Mouse (Mus musculus) hindbrain, embryonic 16.5 days (tissue): ENCODE results near the gene Zfp655. TPM values are rescaled to one million over a fixed set of nuclear protein-coding genes. Genes with fewer than 3 reads are reported as not detected.
"Not testable (repeated sequence)": the region's sequence is repeated elsewhere in the genome, so short reads cannot be mapped to it uniquely, and the experiment has no call there.

ENCODE experiments used
- ATAC-seq: fragments of 200-750 bp; cut with Nextera tagmentation; 2 replicates; pipeline ENCODE4 v1.8.0; 2017; ENCODE audit warnings: moderate TSS enrichment, moderate library complexity
- H3K27ac ChIP-seq: fragments of 300-500 bp; sonication (generic); 2 replicates; pipeline ENCODE4 v1.5.1; 2014; ENCODE audit warnings: low read depth, mild to moderate bottlenecking, control low read depth, low read length, moderate library complexity
- H3K27me3 ChIP-seq: fragments of 300-500 bp; sonication (generic); replicated peaks from 2 replicates; pipeline ENCODE4 v1.6.1; 2014; ENCODE audit warnings: low read length; ENCODE audit not compliant: control insufficient read depth, insufficient read depth
- H3K36me3 ChIP-seq: fragments of 300-500 bp; sonication (generic); 2 replicates; pipeline ENCODE4 v1.6.1; 2014; ENCODE audit warnings: mild to moderate bottlenecking, low read length, moderate library complexity, mixed read lengths; ENCODE audit not compliant: control insufficient read depth, insufficient read depth
- H3K4me1 ChIP-seq: fragments of 300-500 bp; sonication (generic); 2 replicates; pipeline ENCODE4 v1.6.1; 2014; ENCODE audit warnings: low read depth, low read length; ENCODE audit not compliant: control insufficient read depth, insufficient read depth
- H3K4me2 ChIP-seq: fragments of 300-500 bp; sonication (generic); 2 replicates; pipeline ENCODE4 v1.6.1; 2014; ENCODE audit warnings: mild to moderate bottlenecking, low read length, control low read depth, moderate library complexity
- H3K4me3 ChIP-seq: fragments of 300-500 bp; sonication (generic); 2 replicates; pipeline ENCODE4 v1.5.1; 2014; ENCODE audit warnings: mild to moderate bottlenecking, low read length, control low read depth, moderate library complexity
- H3K9ac ChIP-seq: fragments of 300-500 bp; sonication (generic); 2 replicates; pipeline ENCODE4 v1.6.1; 2014; ENCODE audit warnings: low read depth, mild to moderate bottlenecking, control low read depth, low read length, moderate library complexity
- H3K9me3 ChIP-seq: fragments of 300-500 bp; sonication (generic); 2 replicates; pipeline ENCODE4 v1.6.1; 2014; ENCODE audit warnings: mild to moderate bottlenecking, low read length, moderate library complexity; ENCODE audit not compliant: control insufficient read depth
- WGBS: fragments of 180-500 bp; shearing (Covaris S2); extraction: QIAGEN DNeasy Blood & Tissue Kit; methylation state at CpG from one replicate; pipeline ENCODE4 v1.1.7; 2014; 5-methylcytosine and 5-hydroxymethylcytosine counted together
- polyA plus RNA-seq: library from polyadenylated mRNA; unstranded; fragments of >200 nt; fragmentation: Nextera tagmentation; extraction: Ambion mirVana; gene quantifications from 2 replicates; pipeline ENCODE4 v1.2.1, GENCODE M21; 2015

The Zfp655 gene
- polyA plus RNA-seq, 1 experiment from 2014 or later = 27.2 TPM

GRCm38 (mm10) chr5:145202446-145202845 is 29.1 kb upstream of the Zfp655 start:
- Histone ChIP-seq H3K36me3 (no peaks in the 10 kb centered on the region), H3K9ac (no peak overlapping the region), H3K4me1 (peaks cover 21% of the 10 kb centered on the region), H3K9me3 (no peaks in the 10 kb centered on the region), H3K4me3 (no peak overlapping the region), H3K4me2 (no peak overlapping the region), H3K27me3 (no peaks in the 10 kb centered on the region), H3K27ac (no peak overlapping the region)
- ATAC-seq = no peak
- WGBS = 51% methylated on average over 3 of the region's 3 CpGs

- H3K4me3 ChIP-seq = peak within 1 kb of the TSS; percentile 62
- peak within 1 kb of the TSS; percentile 79 for H3K27ac ChIP-seq
- H3K36me3 ChIP-seq = no peaks in the 10 kb centered on the region
- peak; percentile 96 for ATAC-seq
- H3K27me3 ChIP-seq = no peaks in the 10 kb centered on the region
- H3K4me2 ChIP-seq = peak within 1 kb of the TSS; percentile 70
- H3K9ac ChIP-seq = peak within 1 kb of the TSS; percentile 68
- H3K9me3 ChIP-seq = no peaks in the 10 kb centered on the region
- peaks cover 21% of the 10 kb centered on the region for H3K4me1 ChIP-seq
- WGBS = under 1% methylated on average over 22 of the region's 22 CpGs
Measured at GRCm38 (mm10) chr5:145203936-145204691, 27.4 kb upstream of the Zfp655 start, which contains the start of gene Zkscan5. Gene Zkscan5, plus strand, starts transcription at chr5:145204562.

GRCm38 (mm10) chr5:145205041-145205440 is 26.5 kb upstream of the Zfp655 start:
- no peak for ATAC-seq
- Histone ChIP-seq H3K27ac (no peak overlapping the region), H3K4me1 (peaks cover 21% of the 10 kb centered on the region), H3K9ac (peak overlapping the region; percentile 47), H3K4me3 (peak overlapping the region; percentile 62), H3K9me3 (no peaks in the 10 kb centered on the region), H3K27me3 (no peaks in the 10 kb centered on the region), H3K36me3 (no peaks in the 10 kb centered on the region), H3K4me2 (peak overlapping the region; percentile 70)
- WGBS = 26% methylated on average over 9 of the region's 9 CpGs

- Histone ChIP-seq H3K27ac (no peak overlapping the region), H3K4me2 (no peak overlapping the region), H3K36me3 (peaks cover 9% of the 10 kb centered on the region), H3K9me3 (no peaks in the 10 kb centered on the region), H3K27me3 (no peaks in the 10 kb centered on the region), H3K4me3 (no peak overlapping the region), H3K9ac (no peak overlapping the region), H3K4me1 (peaks cover 10% of the 10 kb centered on the region)
- 93% methylated on average over 6 of the region's 6 CpGs for WGBS
- no peak for ATAC-seq
Measured at GRCm38 (mm10) chr5:145207385-145207784, 24.1 kb upstream of the Zfp655 start.

GRCm38 (mm10) chr5:145207954-145208353 is 23.6 kb upstream of the Zfp655 start:
- Histone ChIP-seq H3K27me3 (no peaks in the 10 kb centered on the region), H3K4me3 (no peak overlapping the region), H3K4me1 (peaks cover 10% of the 10 kb centered on the region), H3K27ac (no peak overlapping the region), H3K9me3 (no peaks in the 10 kb centered on the region), H3K36me3 (peaks cover 13% of the 10 kb centered on the region), H3K9ac (no peak overlapping the region), H3K4me2 (no peak overlapping the region)
- WGBS = 85% methylated on average over 5 of the region's 6 CpGs
- ATAC-seq = no peak

- H3K27ac ChIP-seq, H3K27me3 ChIP-seq, H3K9ac ChIP-seq, H3K4me2 ChIP-seq, H3K9me3 ChIP-seq, ATAC-seq, H3K4me3 ChIP-seq, H3K4me1 ChIP-seq: not testable (repeated sequence)
- peaks cover 16% of the 10 kb centered on the region for H3K36me3 ChIP-seq
- WGBS = 50% methylated on average over 8 of the region's 11 CpGs
Measured at GRCm38 (mm10) chr5:145208391-145208790, 23.1 kb upstream of the Zfp655 start.

- Histone ChIP-seq H3K4me3 (no peak overlapping the region), H3K27ac (no peak overlapping the region), H3K4me2 (no peak overlapping the region), H3K4me1 (no peaks in the 10 kb centered on the region), H3K27me3 (no peaks in the 10 kb centered on the region), H3K9me3 (no peaks in the 10 kb centered on the region), H3K36me3 (peaks cover 24% of the 10 kb centered on the region), H3K9ac (no peak overlapping the region)
- ATAC-seq = no peak
- WGBS = 96% methylated on average over 4 of the region's 4 CpGs
Measured at GRCm38 (mm10) chr5:145211340-145211739, 20.2 kb upstream of the Zfp655 start.

- Histone ChIP-seq H3K27ac (no peak overlapping the region), H3K4me2 (no peak overlapping the region), H3K9ac (no peak overlapping the region), H3K36me3 (peaks cover 24% of the 10 kb centered on the region), H3K27me3 (no peaks in the 10 kb centered on the region), H3K4me3 (no peak overlapping the region), H3K9me3 (no peaks in the 10 kb centered on the region), H3K4me1 (no peaks in the 10 kb centered on the region)
- no peak for ATAC-seq
- 94% methylated on average over 4 of the region's 4 CpGs for WGBS
Measured at GRCm38 (mm10) chr5:145212216-145212615, 19.3 kb upstream of the Zfp655 start.

GRCm38 (mm10) chr5:145213505-145213904 is 18.0 kb upstream of the Zfp655 start:
- Histone ChIP-seq H3K9ac (no peak overlapping the region), H3K27me3 (no peaks in the 10 kb centered on the region), H3K9me3 (no peaks in the 10 kb centered on the region), H3K4me1 (no peaks in the 10 kb centered on the region), H3K4me3 (no peak overlapping the region), H3K27ac (no peak overlapping the region), H3K4me2 (no peak overlapping the region), H3K36me3 (peaks cover 27% of the 10 kb centered on the region)
- ATAC-seq = no peak
- WGBS = 97% methylated on average over 3 of the region's 3 CpGs
